Mouse (Mus musculus) ES-Bruce4 (cell line): Measurements from ENCODE around the gene H1fx. TPM values are rescaled to one million over a fixed set of nuclear protein-coding genes. Genes with fewer than 3 reads are reported as not detected.
"Not testable (repeated sequence)": the region's sequence is repeated elsewhere in the genome, so short reads cannot be mapped to it uniquely, and the experiment has no call there.

Experiments
- H3K27ac ChIP-seq: 2 replicates; pipeline ENCODE4 v1.5.1; 2012; ENCODE audit warnings: low read length, inconsistent platforms; ENCODE audit not compliant: insufficient read depth
- H3K27me3 ChIP-seq: 2 replicates; pipeline ENCODE4 v1.6.1; 2012; ENCODE audit warnings: mild to moderate bottlenecking, low read length, inconsistent platforms; ENCODE audit not compliant: control insufficient read depth, poor library complexity, insufficient read depth, severe bottlenecking
- H3K36me3 ChIP-seq: 2 replicates; pipeline ENCODE4 v1.6.1; 2012; ENCODE audit warnings: inconsistent platforms, mild to moderate bottlenecking, low read length, moderate library complexity; ENCODE audit not compliant: control insufficient read depth, poor library complexity, insufficient read depth, severe bottlenecking
- H3K4me1 ChIP-seq: one replicate; pipeline ENCODE4 v1.8.1; 2011; ENCODE audit warnings: low read length; ENCODE audit not compliant: control insufficient read depth, insufficient read depth
- H3K4me3 ChIP-seq: 2 replicates; pipeline ENCODE4 v1.5.1; 2011; ENCODE audit warnings: low read depth, mild to moderate bottlenecking, low read length
- H3K9ac ChIP-seq: 2 replicates; pipeline ENCODE4 v1.6.1; 2012; ENCODE audit warnings: low read depth, mild to moderate bottlenecking, inconsistent platforms; ENCODE audit not compliant: poor library complexity, severe bottlenecking
- H3K9me3 ChIP-seq: replicated peaks from 2 replicates; pipeline ENCODE4 v1.6.1; 2012; ENCODE audit warnings: mild to moderate bottlenecking, low read length, inconsistent platforms; ENCODE audit not compliant: control insufficient read depth, poor library complexity, insufficient read depth, severe bottlenecking
- CTCF ChIP-seq: IDR thresholded peaks from one replicate; pipeline ENCODE4 v1.8.1; 2011; ENCODE audit warnings: low read depth, low read length
- EP300 ChIP-seq: IDR thresholded peaks from 2 replicates; pipeline ENCODE4 v1.6.1; 2011; ENCODE audit warnings: low read depth, low read length; ENCODE audit not compliant: insufficient read depth
- POLR2A ChIP-seq: IDR thresholded peaks from one replicate; pipeline ENCODE4 v1.8.1; 2011; ENCODE audit warnings: low read length; ENCODE audit not compliant: insufficient read depth
- polyA plus RNA-seq: library from polyadenylated mRNA; stranded (reverse); fragments of >200 nt; gene quantifications from 2 replicates; pipeline ENCODE4 v1.2.4, GENCODE M21; 2011; ENCODE audit warnings: low read depth; ENCODE audit not compliant: missing spikeins, insufficient read depth, insufficient read length

Gene H1fx
- polyA plus RNA-seq, 1 experiment = 39.0 TPM

GRCm38 (mm10) chr6:87970041-87970440, 11.4 kb downstream of the H1fx start:
- H3K27ac ChIP-seq = no peak overlapping the region
- no peaks in the 10 kb centered on the region for H3K27me3 ChIP-seq
- no peaks in the 10 kb centered on the region for H3K4me1 ChIP-seq

DNA sequence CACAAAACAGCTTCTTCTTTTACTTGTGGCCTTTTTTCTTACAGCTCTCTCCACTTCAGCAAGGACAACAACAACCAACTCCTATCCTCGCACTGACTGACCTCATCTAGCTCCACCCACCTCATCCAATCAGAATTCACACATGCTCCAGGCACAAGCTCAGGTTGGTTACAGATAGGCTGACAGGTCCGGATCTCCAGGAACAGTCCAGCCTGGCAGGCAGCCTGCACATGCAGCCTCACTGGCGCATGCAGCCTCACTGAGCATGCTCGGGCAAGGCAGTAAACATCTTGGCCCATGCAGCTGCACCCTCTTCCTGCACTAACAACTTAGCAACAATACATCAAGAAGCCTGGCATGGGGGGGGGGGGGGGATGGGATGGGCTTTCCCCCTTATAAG, 19.0 kb downstream of the H1fx start:
- not testable (repeated sequence) for H3K4me3 ChIP-seq, H3K27ac ChIP-seq, H3K36me3 ChIP-seq, H3K9ac ChIP-seq, H3K27me3 ChIP-seq, H3K4me1 ChIP-seq
- H3K9me3 ChIP-seq = peaks cover 15% of the 10 kb centered on the region

More at GRCm38 (mm10) chr6:87970041-87970440, 11.4 kb downstream of the H1fx start:
- no peak overlapping the region for H3K4me3 ChIP-seq
- no peaks in the 10 kb centered on the region for H3K9me3 ChIP-seq
- H3K36me3 ChIP-seq = no peaks in the 10 kb centered on the region
- H3K9ac ChIP-seq = no peak overlapping the region
- TF ChIP-seq CTCF (no peak), EP300 (no peak), POLR2A (no peak)

- no peak overlapping the region for H3K4me3 ChIP-seq
- H3K27me3 ChIP-seq = no peaks in the 10 kb centered on the region
- H3K9ac ChIP-seq = no peak overlapping the region
- H3K27ac ChIP-seq = no peak overlapping the region
- H3K9me3 ChIP-seq = 0 out of 2 replicates have a peak, but pooled peaks cover 3% of the 10 kb centered on the region
- TF ChIP-seq CTCF (no peak), POLR2A (no peak), EP300 (no peak)
- no peaks in the 10 kb centered on the region for H3K36me3 ChIP-seq
- no peaks in the 10 kb centered on the region for H3K4me1 ChIP-seq
Measured at GRCm38 (mm10) chr6:87942179-87942578, 39.3 kb downstream of the H1fx start.

DNA sequence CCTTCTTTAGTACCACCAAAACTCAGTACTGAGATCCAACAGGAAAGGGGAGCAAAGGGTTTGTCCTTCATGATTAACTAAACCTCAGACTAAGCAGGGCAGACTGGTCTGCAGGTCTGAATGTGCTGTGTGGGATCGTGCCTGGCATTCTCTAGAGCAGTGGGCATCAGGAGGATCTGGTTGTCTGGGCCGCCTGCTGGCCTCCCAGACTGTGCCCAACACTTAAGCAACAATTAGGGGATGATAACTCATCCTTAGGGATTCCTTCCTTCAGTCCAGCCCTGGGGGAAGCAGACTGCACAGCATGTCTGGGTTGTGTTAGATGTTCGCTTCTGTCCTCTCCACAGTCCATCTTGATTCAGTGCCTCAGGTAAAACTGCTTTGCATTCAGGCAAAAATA, 42.5 kb downstream of the H1fx start:
- Histone ChIP-seq H3K4me3 (no peak overlapping the region), H3K9me3 (no peaks in the 10 kb centered on the region), H3K9ac (no peak overlapping the region), H3K4me1 (no peaks in the 10 kb centered on the region), H3K27ac (no peak overlapping the region), H3K36me3 (peaks cover 24% of the 10 kb centered on the region), H3K27me3 (no peaks in the 10 kb centered on the region)
- TF ChIP-seq EP300 (no peak), CTCF (no peak), POLR2A (no peak)

GRCm38 (mm10) chr6:87937178-87937788, 44.2 kb downstream of the H1fx start:
- no peak overlapping the region for H3K9ac ChIP-seq
- no peaks in the 10 kb centered on the region for H3K27me3 ChIP-seq
- H3K9me3 ChIP-seq = no peaks in the 10 kb centered on the region
- no peak overlapping the region for H3K4me3 ChIP-seq
- TF ChIP-seq CTCF = no peak
- peak; percentile 18 for TF ChIP-seq POLR2A
- TF ChIP-seq EP300 = no peak
- no peaks in the 10 kb centered on the region for H3K4me1 ChIP-seq
- H3K27ac ChIP-seq = no peak overlapping the region
- H3K36me3 ChIP-seq = peaks cover 40% of the 10 kb centered on the region

GRCm38 (mm10) chr6:87935037-87935436, 46.4 kb downstream of the H1fx start:
- Histone ChIP-seq H3K36me3 (peaks cover 53% of the 10 kb centered on the region), H3K4me3 (no peak overlapping the region), H3K4me1 (no peaks in the 10 kb centered on the region), H3K9ac (no peak overlapping the region), H3K9me3 (peaks cover 10% of the 10 kb centered on the region), H3K27me3 (no peaks in the 10 kb centered on the region), H3K27ac (no peak overlapping the region)
- TF ChIP-seq EP300 (no peak), POLR2A (no peak), CTCF (no peak)

Other genes with a start within 250 kb of the H1fx start
- not detected in 2 replicates for gene Gp9, start 203.6 kb downstream of the H1fx start, polyA plus RNA-seq
- gene Rab43, start 169.5 kb downstream of the H1fx start, polyA plus RNA-seq = 1.6 and 2.5 TPM in 2 replicates
- gene Gm45140, start 145.8 kb downstream of the H1fx start, polyA plus RNA-seq = 1.6 and 3.6 TPM in 2 replicates
- 56.0 and 69.3 TPM in 2 replicates for gene Isy1, start 142.8 kb downstream of the H1fx start, polyA plus RNA-seq
- 466 and 481 TPM in 2 replicates for gene Cnbp, start 130.5 kb downstream of the H1fx start, polyA plus RNA-seq
- gene Copg1, start 93.8 kb downstream of the H1fx start, polyA plus RNA-seq = 73.3 and 74.5 TPM in 2 replicates
- gene Hmces, start 67.7 kb downstream of the H1fx start, polyA plus RNA-seq = 63.8 and 65.7 TPM in 2 replicates
- 154 and 163 TPM in 2 replicates for gene Rab7, start 63.6 kb upstream of the H1fx start, polyA plus RNA-seq
- 222 and 238 TPM in 2 replicates for gene Rpn1, start 102.8 kb upstream of the H1fx start, polyA plus RNA-seq
- 6.0 and 8.3 TPM in 2 replicates for gene Gata2, start 212.3 kb upstream of the H1fx start, polyA plus RNA-seq
- not detected in 2 replicates for gene Dnajb8, start 240.6 kb upstream of the H1fx start, polyA plus RNA-seq